Mouse (Mus musculus) midbrain, postnatal 0 days (tissue): ENCODE results near the gene Sox5. TPM values are rescaled to one million over a fixed set of nuclear protein-coding genes. Genes with fewer than 3 reads are reported as not detected.

Source experiments
- ATAC-seq: fragments of 200-750 bp; cut with Nextera tagmentation; 2 replicates; pipeline ENCODE4 v1.8.0; 2017; ENCODE audit warnings: moderate number of reproducible peaks, mild to moderate bottlenecking, moderate TSS enrichment, moderate library complexity; ENCODE audit not compliant: low FRiP score
- DNase-seq: peaks from one replicate; pipeline ENCODE4 v3.0.0-alpha.2; 2015; ENCODE audit warnings: low spot score
- H3K27ac ChIP-seq: fragments of 300-500 bp; sonication (generic); 2 replicates; pipeline ENCODE4 v1.5.1; 2014; ENCODE audit warnings: low read depth, mild to moderate bottlenecking, low read length, mixed read lengths
- H3K27me3 ChIP-seq: fragments of 300-500 bp; sonication (generic); 2 replicates; pipeline ENCODE4 v1.6.1; 2014; ENCODE audit warnings: low read length, control low read depth, mixed read lengths; ENCODE audit not compliant: insufficient read depth
- H3K36me3 ChIP-seq: fragments of 300-500 bp; sonication (generic); 2 replicates; pipeline ENCODE4 v1.6.1; 2014; ENCODE audit warnings: low read length, control low read depth, mixed read lengths; ENCODE audit not compliant: insufficient read depth
- H3K4me1 ChIP-seq: fragments of 300-500 bp; sonication (generic); 2 replicates; pipeline ENCODE4 v1.6.1; 2014; ENCODE audit warnings: mild to moderate bottlenecking, control low read depth, antibody characterized with exemption, low read length, mixed read lengths; ENCODE audit not compliant: insufficient read depth
- H3K4me2 ChIP-seq: fragments of 300-500 bp; sonication (generic); 2 replicates; pipeline ENCODE4 v1.6.1; 2014; ENCODE audit warnings: low read depth, mild to moderate bottlenecking, low read length, mixed read lengths; ENCODE audit not compliant: poor library complexity, severe bottlenecking
- H3K4me3 ChIP-seq: fragments of 300-500 bp; sonication (generic); 2 replicates; pipeline ENCODE4 v1.5.1; 2014; ENCODE audit warnings: low read depth, mild to moderate bottlenecking, low read length, moderate library complexity
- H3K9ac ChIP-seq: fragments of 300-500 bp; sonication (generic); replicated peaks from 2 replicates; pipeline ENCODE4 v1.6.1; 2014; ENCODE audit warnings: mild to moderate bottlenecking, low read length, moderate library complexity, mixed read lengths; ENCODE audit not compliant: poor library complexity, severe bottlenecking
- H3K9me3 ChIP-seq: fragments of 300-500 bp; sonication (generic); 2 replicates; pipeline ENCODE4 v1.6.1; 2016; ENCODE audit warnings: low read length, control low read depth
- CTCF ChIP-seq: IDR thresholded peaks from 2 replicates; pipeline ENCODE4 v1.5.1; 2016; ENCODE audit warnings: antibody characterized with exemption, mild to moderate bottlenecking
- WGBS: fragments of 180-500 bp; shearing (Covaris S2); extraction: QIAGEN DNeasy Blood & Tissue Kit; methylation state at CpG from one replicate; pipeline ENCODE4 v1.1.7; 2014; 5-methylcytosine and 5-hydroxymethylcytosine counted together
- polyA plus RNA-seq: library from polyadenylated mRNA; unstranded; fragments of >200 nt; fragmentation: Nextera tagmentation; extraction: Ambion mirVana; gene quantifications from 2 replicates; pipeline ENCODE4 v1.2.1, GENCODE M21; 2015
- total RNA-seq: library from RNA; depleted of rRNA; stranded (reverse); fragments of >200 nt; gene quantifications from 2 replicates; pipeline ENCODE4 v1.2.3, GENCODE M21; 2014

Sox5 gene
- total and polyA plus RNA-seq, 2 experiments from 2014 or later: 11.3 to 25.0 TPM

DNA sequence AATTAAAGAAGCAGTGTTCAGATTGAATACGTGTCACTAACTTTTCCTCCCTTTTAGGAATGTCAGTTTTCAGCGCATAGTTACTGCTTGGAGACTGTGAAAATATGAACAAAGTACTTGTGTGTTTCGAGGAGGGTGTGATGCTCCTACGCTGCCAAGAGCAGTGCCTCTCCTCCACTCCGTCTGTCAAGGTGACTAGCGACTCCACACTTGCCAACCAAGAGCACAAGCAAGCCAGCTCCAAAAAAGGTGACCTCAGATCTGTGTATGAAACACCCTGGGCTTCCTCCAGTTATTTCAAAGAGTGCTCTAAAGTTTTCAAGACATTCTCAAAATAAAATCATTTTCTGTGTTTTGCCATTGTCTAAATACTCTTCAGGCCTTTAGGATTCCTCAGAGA is 271.6 kb downstream of the Sox5 start:
- H3K9me3 ChIP-seq: no peaks in the 10 kb centered on the region
- no peak overlapping the region for H3K9ac ChIP-seq
- 86% methylated on average over 6 of the region's 6 CpGs for WGBS
- no peak for DNase-seq
- no peak overlapping the region for H3K27ac ChIP-seq
- no peak overlapping the region for H3K4me3 ChIP-seq
- no peak for ATAC-seq
- no peak overlapping the region for H3K4me2 ChIP-seq
- H3K4me1 ChIP-seq: no peaks in the 10 kb centered on the region
- TF ChIP-seq CTCF: no peak
- H3K36me3 ChIP-seq: no peaks in the 10 kb centered on the region
- H3K27me3 ChIP-seq: no peaks in the 10 kb centered on the region

DNA sequence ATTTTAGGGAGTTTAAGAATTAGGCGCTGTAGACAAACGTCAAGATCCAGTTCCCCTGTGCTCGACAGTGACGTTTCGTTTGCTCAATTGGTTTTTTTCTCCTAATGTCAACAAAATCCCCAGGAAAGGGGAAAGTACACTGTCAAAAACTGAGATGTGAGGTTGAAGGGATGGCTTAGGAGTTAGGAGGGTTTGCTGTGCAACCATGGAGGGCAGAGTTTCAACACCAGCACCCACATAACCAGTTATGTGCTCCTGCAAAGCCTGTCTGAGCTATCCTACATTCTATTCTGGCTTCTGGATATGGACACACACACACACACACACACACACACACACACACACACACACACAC is 277.6 kb downstream of the Sox5 start:
- H3K4me2 ChIP-seq: no peak overlapping the region
- no peak overlapping the region for H3K4me3 ChIP-seq
- ATAC-seq (no peak), DNase-seq (no peak)
- no peaks in the 10 kb centered on the region for H3K36me3 ChIP-seq
- H3K9ac ChIP-seq: no peak overlapping the region
- no peaks in the 10 kb centered on the region for H3K9me3 ChIP-seq
- no peak overlapping the region for H3K27ac ChIP-seq
- H3K4me1 ChIP-seq: no peaks in the 10 kb centered on the region
- WGBS: 75% methylated on average over 5 of the region's 5 CpGs
- no peaks in the 10 kb centered on the region for H3K27me3 ChIP-seq
- no peak for TF ChIP-seq CTCF

DNA sequence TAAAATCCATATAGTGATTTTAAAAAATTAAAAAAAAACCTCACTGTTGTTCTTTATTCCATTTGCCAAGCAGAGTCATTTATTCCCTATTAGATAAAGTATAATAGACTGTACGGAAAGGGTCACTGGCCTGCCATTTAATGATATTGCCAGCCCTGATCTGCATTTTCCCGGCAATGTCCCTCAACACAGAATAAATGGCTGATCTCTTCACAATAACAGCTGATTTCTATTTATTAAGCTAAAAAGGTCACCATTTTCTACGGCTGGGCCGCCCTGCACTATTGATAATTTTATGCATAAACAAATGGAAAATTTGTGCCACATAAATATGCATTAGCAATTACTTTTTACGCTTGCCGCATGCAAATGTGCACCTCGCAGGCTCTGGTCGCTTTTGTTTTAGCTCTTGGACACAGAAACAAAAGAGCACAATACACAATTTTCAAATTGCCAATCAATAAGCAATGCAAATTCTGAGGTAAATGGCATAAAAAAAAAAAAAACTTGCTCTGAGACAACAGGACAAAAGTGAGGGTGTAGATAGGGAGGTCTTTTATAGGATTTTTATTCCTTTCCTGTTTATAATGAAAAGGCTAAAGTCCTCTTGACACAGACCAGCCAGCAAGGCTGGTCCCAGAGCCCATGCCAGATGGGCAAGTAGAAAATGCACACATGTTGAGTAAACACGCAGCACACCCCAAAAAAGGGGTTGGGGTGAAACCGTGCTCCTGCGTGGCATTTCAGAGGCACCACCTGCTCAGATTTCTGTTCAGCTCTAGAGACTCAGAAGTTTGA is 278.2 kb downstream of the Sox5 start:
- Histone ChIP-seq H3K36me3 (no peaks in the 10 kb centered on the region), H3K4me2 (no peak overlapping the region), H3K27ac (no peak overlapping the region), H3K9ac (no peak overlapping the region), H3K4me3 (no peak overlapping the region), H3K4me1 (no peaks in the 10 kb centered on the region), H3K27me3 (no peaks in the 10 kb centered on the region), H3K9me3 (no peaks in the 10 kb centered on the region)
- no peak for TF ChIP-seq CTCF
- no peak for ATAC-seq
- no peak for DNase-seq
- WGBS: 60% methylated on average over 11 of the region's 11 CpGs

DNA sequence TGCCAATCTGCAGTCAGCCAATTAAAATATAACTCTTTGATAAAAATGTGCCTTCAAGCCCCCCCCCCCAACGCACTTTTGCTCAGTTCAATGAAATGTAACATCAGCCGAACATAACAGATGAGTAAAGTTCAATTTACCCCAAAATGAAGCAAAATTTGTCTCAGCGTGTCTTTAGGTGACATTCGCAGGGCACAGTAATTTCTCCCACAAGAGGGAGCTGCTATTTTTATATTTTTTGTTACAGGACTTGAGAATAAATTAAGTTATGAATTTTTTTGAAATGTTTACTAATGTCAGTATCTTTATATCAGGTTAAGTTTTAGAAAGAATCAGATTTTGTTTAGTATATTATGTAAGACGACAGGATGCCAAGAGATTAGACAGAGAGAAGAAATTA is 280.3 kb downstream of the Sox5 start:
- DNase-seq (no peak), ATAC-seq (no peak)
- no peaks in the 10 kb centered on the region for H3K9me3 ChIP-seq
- H3K27me3 ChIP-seq: no peaks in the 10 kb centered on the region
- no peaks in the 10 kb centered on the region for H3K36me3 ChIP-seq
- no peak overlapping the region for H3K4me3 ChIP-seq
- WGBS: 89% methylated on average over 5 of the region's 5 CpGs
- H3K4me1 ChIP-seq: no peaks in the 10 kb centered on the region
- H3K27ac ChIP-seq: no peak overlapping the region
- TF ChIP-seq CTCF: peak; percentile 60
- H3K4me2 ChIP-seq: no peak overlapping the region
- no peak overlapping the region for H3K9ac ChIP-seq

DNA sequence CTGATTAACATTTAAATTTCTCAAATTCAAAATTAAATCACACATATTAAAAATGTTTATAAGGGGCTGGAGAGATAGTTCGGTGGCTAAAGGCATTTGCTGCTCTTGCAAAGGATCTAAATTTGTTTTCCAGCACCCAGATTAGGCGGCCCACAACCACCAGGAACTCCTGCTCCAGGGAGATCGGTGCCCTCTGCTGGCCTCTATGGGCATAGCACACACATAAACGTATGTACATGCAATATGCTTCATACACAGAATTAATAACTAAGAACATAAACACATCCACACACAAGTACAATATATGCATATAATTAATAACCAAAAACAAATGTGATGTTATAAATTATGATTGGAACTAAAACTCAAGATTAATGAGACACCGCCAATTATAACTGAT is 283.6 kb downstream of the Sox5 start:
- H3K27ac ChIP-seq: no peak overlapping the region
- no peak overlapping the region for H3K4me3 ChIP-seq
- DNase-seq: no peak
- TF ChIP-seq CTCF: peak; percentile 55
- H3K9me3 ChIP-seq: no peaks in the 10 kb centered on the region
- no peaks in the 10 kb centered on the region for H3K36me3 ChIP-seq
- H3K4me1 ChIP-seq: no peaks in the 10 kb centered on the region
- no peak for ATAC-seq
- no peak overlapping the region for H3K4me2 ChIP-seq
- no peaks in the 10 kb centered on the region for H3K27me3 ChIP-seq
- H3K9ac ChIP-seq: no peak overlapping the region
- WGBS: 95% methylated on average over 5 of the region's 5 CpGs

DNA sequence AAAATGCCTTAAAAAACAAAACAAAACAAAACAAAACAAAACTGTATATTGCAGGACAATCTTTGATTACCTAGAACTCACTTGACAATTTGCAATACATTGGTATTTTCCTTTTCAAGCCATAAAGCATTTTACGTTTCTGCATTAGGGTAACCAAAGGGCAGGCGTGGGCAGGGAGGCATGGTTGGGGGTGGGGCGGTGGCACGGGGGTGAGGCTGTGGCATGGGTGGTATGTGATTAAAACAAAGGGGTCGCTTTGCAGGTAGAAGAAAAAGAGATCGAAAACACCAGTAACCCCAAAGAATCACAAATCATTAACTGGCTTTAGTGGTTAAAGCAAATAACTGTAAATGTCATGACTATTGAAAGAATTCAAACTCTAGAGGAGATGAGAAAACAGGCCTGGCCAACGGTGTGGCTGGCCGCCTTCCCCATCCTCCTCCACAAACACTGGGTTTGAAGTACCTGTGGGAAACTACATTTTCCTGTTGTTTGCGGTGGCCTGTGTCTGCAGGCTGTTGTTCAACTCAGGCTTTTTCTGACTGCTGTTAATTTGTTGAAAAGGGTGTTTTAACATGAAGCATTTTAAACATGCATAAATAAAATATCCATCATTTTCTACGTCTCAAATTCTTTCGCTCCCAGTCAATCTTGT is 289.9 kb downstream of the Sox5 start:
- DNase-seq (no peak), ATAC-seq (no peak)
- Histone ChIP-seq H3K27me3 (no peaks in the 10 kb centered on the region), H3K9ac (no peak overlapping the region), H3K27ac (no peak overlapping the region), H3K36me3 (no peaks in the 10 kb centered on the region), H3K4me3 (no peak overlapping the region), H3K4me2 (no peak overlapping the region), H3K9me3 (peaks cover 6% of the 10 kb centered on the region; the same call in 1 of the 2 replicates), H3K4me1 (no peaks in the 10 kb centered on the region)
- no peak for TF ChIP-seq CTCF
- WGBS: 88% methylated on average over 11 of the region's 11 CpGs
